Mouse (Mus musculus) urinary bladder, adult 18-20 months (tissue): ENCODE results near the gene 1700018F24Rik.
A peak's percentile ranks its signal among the peaks of the same experiment; 100 is the strongest.
"Not testable (repeated sequence)": the region's sequence is repeated elsewhere in the genome, so short reads cannot be mapped to it uniquely, and the experiment has no call there.

ENCODE experiments used
- DNase-seq, 2 experiments: peaks; one replicate each; pipeline ENCODE4 v3.0.0; 2022; ENCODE audit warnings: low spot score in 2 of 2, mixed read lengths in 2 of 2

The 1700018F24Rik gene

DNA sequence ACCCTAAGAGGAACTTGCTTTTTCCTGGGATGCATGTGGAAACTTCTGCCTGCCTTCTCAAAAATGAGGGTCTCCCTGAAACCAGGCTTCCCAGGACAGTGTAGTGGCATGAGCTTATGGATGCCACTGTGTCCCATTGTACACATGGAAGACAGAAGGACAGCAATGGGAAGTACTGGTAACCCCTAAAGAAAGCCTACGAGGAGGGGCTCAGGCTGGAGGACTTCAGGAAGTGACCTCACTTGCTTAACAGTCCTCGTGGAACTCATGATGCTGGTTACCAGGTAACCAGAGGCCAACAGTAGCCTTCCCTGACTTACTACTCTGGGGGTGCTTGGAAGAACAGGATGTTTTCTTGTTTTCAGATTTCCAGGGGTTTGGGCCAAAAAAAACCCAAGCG lies at the start of gene 1700018F24Rik:
Gene 1700018F24Rik, plus strand, starts transcription at position 301 of the 400 bp plus-strand sequence.
- DNase-seq: not testable (repeated sequence)

GRCm38 (mm10) chr5:144998491-144998890 lies 44.3 kb upstream of the 1700018F24Rik start:
- DNase-seq: no peak

DNA sequence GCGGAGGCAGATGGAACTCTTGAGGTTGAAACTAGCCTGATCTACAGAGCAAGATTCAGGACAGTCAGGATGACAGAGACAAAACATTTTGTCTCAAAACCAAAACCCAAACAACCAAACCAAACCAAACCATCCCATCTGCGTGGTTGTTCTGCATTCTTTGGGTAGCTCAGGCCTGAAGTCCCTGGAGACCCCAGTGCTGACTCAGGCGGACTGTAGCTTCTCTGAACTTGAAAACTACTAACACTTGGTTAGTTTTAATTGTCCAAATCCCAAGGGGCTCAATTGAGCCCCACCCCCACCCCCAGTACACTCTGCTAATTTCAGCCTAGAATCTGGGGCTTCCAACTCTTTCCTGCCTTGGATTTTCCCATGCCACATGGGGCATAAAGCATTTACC lies 39.4 kb upstream of the 1700018F24Rik start:
- DNase-seq: no peak

DNA sequence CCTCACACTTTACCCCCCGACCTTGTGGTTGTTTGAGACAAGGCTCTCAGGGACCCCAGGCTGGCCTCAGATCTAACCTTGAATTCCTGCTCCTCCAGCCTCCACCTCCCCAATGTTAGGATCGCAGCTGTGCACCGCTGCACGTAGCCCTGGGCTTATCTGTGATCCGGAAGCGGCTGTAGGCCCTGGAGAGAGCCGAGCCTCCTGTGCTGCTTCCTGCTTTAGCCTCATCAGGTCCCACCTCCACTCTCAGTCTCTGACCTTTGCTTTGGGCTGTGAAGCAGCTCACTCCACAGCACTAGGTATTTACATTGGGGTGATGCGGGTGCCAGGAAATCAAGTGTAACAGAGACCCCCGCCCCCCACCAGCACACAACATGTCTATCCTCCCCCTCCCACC lies 38.3 kb upstream of the 1700018F24Rik start:
- DNase-seq: no peak

- DNase-seq: no peak
Measured at GRCm38 (mm10) chr5:145005596-145005995, 37.2 kb upstream of the 1700018F24Rik start.

DNA sequence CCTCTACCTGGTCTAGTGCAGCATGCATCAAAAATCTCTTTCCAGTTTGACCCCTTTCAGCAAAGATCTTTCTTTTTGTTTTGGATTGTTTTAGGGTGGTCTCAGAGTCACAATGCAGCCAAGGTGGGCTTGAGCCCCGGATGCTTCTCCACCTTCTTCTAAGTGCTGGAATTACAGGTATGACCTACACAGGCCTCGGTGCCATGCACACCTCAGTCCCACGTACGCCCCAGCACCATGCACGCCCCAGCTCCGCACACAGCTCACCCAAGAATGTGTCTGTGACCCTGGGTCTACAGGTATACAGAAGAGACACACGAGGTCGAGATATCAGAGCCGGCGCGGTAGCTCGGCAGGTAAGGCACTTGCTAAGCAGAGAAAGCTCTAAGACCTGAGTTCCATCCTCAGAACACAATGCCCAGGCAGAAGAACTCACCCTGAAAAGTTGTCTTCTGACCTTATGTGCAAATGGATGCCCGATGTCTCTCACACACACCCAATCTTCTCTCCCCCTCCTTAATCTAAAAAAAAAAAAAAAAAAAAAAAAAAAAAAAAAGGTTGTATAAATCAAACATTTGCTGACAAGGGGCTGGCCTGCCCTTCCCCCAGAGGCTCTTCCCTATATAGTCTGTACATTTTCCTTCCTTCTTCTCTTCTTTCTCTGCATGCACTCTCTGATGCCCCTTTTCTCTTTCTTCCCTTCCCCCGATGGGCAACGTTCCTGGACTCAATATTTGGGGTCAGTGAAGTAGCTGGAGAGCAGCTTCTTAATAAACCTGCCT lies 33.7 kb upstream of the 1700018F24Rik start:
- DNase-seq: no peak

DNA sequence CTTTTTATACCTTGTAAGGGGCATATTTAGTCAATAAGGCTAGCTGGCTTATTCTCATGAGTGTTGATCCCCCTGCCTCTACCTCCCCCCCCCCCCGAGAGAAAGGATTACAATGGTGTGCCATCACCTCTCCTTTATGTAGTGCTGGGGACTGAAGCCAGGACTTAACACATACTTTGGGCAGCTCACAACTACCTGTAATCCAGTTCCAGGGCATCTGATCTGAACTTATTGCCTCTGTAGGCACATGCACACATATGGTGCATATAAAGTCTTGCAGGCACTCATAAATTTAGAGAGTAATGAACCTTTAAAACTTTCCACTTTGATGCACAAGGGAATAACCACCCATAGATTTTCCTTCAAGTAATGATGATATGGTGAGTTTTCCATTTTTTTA lies 28.5 kb upstream of the 1700018F24Rik start:
- DNase-seq: no peak

DNA sequence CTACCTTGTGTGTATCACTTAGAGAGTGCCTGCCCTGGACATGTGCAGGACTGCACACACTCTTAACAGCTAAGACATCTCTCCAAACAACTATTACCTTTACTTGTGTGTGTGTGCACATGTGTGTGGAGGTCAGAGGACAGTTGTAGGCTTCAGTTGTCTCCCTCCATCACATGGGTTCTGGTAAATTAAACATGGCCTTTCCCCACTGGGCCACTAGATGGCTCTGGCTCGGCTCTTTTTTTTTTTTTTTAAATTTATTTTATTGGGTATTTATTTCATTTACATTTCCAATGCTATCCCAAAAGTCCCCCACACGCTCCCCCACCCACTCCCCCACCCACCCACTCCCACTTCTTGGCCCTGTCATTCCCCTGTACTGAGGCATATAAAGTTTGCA lies 26.0 kb upstream of the 1700018F24Rik start:
- DNase-seq: not testable (repeated sequence)

DNA sequence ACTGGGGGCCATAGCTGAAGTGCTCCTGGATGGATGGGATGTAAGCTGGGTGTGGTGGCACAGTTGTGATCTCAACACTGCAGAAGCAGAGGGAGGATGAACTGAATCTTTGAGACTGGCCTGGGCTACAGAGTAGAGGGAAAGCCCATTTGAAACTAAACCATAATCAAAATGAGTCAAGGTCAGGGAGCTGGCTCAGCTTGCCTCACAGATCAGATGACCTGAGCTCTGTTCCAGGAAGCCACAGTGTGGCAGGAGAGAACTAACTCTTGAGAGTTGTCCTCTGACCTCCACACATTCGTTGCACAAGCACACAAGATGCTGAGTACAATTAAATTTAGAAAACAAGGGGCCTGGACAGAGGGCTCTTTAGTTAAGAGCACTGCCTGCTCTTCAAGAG lies 22.5 kb upstream of the 1700018F24Rik start:
- not testable (repeated sequence) for DNase-seq

- DNase-seq: not testable (repeated sequence)
Measured at GRCm38 (mm10) chr5:145020712-145021111, 22.1 kb upstream of the 1700018F24Rik start.

DNA sequence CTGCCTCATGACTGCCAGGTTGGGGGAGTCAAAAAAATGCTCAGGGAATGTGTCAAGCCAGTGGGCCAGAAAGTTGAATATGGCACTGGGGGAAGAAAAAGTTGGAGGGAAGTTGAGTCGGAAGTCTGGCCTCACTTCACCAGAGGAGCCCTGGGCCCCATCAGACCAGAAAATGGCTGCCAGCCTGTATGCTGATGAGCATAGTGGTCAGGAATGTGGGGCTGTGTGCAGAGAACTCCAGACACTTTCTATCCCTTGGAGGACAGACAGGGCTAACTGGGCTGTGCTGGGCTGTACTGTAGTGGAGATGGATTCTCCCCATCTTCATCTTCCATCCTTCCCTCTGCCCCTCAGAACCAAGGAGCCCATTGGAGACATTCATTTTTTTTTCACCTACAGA lies 12.3 kb upstream of the 1700018F24Rik start:
- DNase-seq: not testable (repeated sequence)

DNA sequence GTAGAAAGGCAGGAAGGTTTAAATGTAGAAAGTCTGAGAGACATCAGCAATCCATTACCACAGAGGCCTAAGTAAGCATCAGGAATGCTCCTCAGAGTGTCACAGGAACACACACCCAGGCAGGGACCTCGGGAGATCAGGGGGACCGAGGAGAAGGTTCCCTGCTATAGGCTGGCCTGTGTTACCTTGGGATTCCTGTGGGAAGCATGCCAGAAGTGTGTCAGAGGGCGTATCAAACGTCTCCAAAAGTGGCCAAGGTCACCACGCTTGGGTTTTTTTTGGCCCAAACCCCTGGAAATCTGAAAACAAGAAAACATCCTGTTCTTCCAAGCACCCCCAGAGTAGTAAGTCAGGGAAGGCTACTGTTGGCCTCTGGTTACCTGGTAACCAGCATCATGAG lies 10.4 kb upstream of the 1700018F24Rik start, which contains the start of gene Gm4871:
Gene Gm4871, minus strand, starts transcription at position 364 of the 400 bp plus-strand sequence.
- DNase-seq: not testable (repeated sequence)

- DNase-seq: peak in 1 of 2 experiments; percentile 4
Measured at GRCm38 (mm10) chr5:145041628-145042027, 1.2 kb upstream of the 1700018F24Rik start.

- DNase-seq: not testable (repeated sequence)
Measured at GRCm38 (mm10) chr5:145054187-145054586, 11.4 kb downstream of the 1700018F24Rik start.

DNA sequence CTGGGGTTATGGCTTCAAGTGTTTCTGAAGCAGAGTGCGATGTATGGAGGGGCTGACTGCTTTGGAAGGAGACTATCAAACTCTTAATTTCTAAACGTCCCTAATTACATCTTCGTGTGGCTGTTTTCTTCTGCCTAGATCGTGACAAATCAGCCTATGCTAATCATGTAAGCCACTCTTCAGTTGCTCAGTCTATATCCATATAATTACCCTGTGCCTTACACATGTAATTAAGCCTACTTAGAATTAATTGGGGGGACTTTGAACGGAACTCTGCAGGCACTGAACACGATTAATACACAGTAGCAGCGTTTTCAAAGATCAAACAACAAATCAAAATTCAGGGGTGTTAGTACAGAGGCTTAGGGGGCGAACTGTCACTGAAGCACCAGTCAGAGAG lies 15.1 kb downstream of the 1700018F24Rik start:
- no peak for DNase-seq

DNA sequence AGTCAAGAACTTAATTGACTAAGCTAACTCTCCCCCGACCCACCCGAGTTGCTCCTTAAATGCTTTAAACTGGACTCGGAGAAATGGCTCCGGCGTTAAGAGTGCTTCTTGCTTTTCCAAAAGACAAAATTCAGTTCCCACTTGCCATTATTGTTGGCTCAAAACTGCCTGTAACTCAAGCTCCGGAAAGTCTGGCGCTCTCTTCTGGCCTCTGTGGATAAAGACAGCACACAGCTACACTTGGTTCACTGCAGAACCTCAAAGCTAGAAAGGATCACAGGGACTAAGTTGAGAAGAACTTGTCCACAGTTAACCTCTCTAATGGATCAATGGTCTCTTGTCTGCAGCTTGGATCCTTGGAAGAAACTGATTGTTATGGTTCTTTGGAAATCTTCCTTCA lies 15.9 kb downstream of the 1700018F24Rik start:
- DNase-seq: no peak

DNA sequence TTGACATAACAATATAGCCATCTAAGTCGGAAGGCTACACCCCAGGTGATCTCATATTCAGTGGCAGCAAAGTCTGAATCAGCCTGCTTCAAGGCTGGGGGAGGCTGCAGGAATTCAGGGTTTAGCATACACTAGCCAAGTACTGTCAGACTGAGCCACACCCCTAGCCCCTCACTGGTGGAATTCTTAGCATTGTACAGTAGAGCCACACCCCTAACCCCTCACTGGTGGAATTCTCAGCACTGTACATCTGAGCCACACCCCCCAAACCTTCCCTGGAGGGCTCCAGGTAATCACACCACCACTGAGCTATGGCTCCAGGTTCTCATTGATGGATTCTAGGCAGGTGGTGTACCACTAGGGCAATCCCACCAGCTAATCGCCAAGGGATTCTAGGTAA lies 16.7 kb downstream of the 1700018F24Rik start:
- no peak for DNase-seq

DNA sequence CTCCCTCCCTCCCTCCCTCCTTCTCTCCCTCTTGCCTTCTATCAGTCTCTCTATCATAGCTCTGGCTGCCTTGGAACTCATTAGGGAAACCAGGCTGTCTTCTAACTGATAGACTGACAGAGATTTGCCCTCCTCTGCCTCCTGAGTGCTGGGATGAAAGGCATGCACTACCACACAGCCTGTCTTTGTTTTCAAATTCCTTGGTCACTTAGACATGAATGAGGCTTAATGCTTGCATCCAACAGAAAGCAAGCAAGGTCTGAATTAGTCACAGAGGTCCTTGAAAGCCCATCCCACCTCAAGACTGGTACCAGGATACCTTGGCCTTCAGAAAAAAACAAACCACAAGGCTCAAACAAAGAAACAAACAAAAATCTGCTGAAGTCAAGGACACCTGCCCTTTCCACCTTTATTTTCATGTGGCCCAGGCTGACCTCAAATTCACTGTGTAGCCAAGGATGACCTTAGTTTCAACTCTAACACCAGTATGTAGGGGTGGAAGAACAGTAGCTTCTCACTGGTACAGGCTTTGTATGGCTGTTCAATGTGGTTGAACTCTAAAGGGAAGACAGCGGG lies 22.1 kb downstream of the 1700018F24Rik start:
- DNase-seq: no peak

DNA sequence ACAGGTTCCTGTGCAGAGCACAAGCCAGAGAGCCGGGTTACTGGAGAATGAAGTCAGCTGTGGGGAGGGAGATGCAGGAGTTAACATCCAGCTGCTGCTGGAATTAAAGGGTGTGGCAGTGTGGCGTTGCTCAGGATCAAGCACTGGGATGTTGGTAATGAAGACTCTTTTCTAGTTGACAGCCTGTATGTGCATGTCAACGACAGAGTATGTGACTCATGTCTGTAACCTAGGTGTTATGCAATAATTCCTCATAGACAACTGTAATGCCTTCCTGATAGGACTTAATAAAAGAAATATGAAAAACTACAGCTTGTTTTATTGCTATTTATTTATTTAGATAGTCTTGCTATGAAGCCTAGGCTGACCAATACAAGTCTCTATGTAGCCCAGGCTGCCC lies 26.1 kb downstream of the 1700018F24Rik start:
- DNase-seq: no peak

DNA sequence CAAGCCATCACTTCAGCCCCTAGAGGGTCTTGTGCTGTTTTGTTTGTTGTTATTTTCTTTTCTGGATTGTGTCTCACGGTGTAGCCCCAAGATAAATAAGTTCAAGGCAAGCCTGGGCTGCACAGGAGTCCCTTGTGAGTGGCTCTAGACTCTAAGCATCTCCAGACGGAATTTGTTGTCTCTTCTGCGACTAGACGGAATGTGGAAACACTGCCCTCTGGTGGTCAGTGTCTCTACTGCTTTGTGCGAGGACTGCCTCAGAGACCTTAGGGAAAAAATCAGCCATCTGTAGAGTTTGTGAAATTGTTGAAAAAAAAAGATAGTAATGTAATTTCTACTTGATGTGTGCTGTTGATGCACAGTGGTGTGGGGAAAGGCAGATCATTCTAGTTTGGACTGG lies 26.9 kb downstream of the 1700018F24Rik start:
- DNase-seq: peak; percentile 36 to 53

- no peak for DNase-seq
Measured at GRCm38 (mm10) chr5:145071342-145071741, 28.6 kb downstream of the 1700018F24Rik start.

GRCm38 (mm10) chr5:145075081-145075480 lies 32.3 kb downstream of the 1700018F24Rik start:
- no peak for DNase-seq
